Mouse (Mus musculus): ENCODE data around the gene Arhgef33. TPM values are rescaled to one million over a fixed set of nuclear protein-coding genes. Genes with fewer than 3 reads are reported as not detected.

The Arhgef33 gene
- polyA plus RNA-seq, 1 experiment from 2014 or later: 0.16 TPM

GRCm38 (mm10) chr17:80398243-80398642 is 91.0 kb downstream of the Arhgef33 start:
- WGBS (ENCODE audit: insufficient replicate concordance): 80% methylated on average over 7 of the region's 7 CpGs
- ATAC-seq (ENCODE audit: low read depth) (no peak), DNase-seq (no peak)

DNA sequence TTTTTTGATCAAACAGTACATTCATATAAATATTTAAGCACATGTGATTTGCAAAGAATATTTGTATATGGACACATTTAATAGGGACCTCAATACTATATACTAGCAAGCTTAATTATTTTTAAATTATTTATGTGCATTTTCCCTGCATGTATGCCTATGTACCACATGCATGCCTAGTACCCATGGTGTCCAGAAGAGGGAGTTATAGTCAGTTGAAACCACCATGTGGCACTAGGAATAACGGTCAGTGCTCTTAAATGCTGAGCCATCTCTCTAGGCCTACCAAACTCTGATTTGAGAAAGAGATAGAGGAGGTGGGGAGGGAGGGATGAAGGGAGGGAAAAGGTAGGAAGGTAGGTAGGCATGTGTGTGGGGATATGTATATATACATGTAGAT is 104.0 kb downstream of the Arhgef33 start:
- 58% methylated on average over 1 of the region's 1 CpGs for WGBS (ENCODE audit: insufficient replicate concordance)
- Histone ChIP-seq H3K27ac (no peak overlapping the region), H3K4me2 (no peak overlapping the region), H3K9me3 (replicated peaks) (no peaks in the 10 kb centered on the region), H3K36me3 (peaks cover 55% of the 10 kb centered on the region), H3K27me3 (no peaks in the 10 kb centered on the region), H3K4me1 (replicated peaks) (no peaks in the 10 kb centered on the region), H3K9ac (no peak overlapping the region), H3K4me3 (replicated peaks) (no peak overlapping the region)
- no peak for ATAC-seq (ENCODE audit: low read depth)
- DNase-seq: no peak

More at GRCm38 (mm10) chr17:80398243-80398642, 91.0 kb downstream of the Arhgef33 start:
- no peaks in the 10 kb centered on the region for H3K9me3 ChIP-seq (replicated peaks)
- H3K27ac ChIP-seq: no peak overlapping the region
- peaks cover 18% of the 10 kb centered on the region for H3K36me3 ChIP-seq
- 0 out of 2 replicates have a peak, but pooled peaks cover 1% of the 10 kb centered on the region for H3K4me1 ChIP-seq (replicated peaks)
- no peak overlapping the region for H3K4me3 ChIP-seq (replicated peaks)
- no peak overlapping the region for H3K9ac ChIP-seq
- no peaks in the 10 kb centered on the region for H3K27me3 ChIP-seq
- H3K4me2 ChIP-seq: no peak overlapping the region

- WGBS (ENCODE audit: insufficient replicate concordance): 60% methylated on average over 10 of the region's 10 CpGs
- no peak for ATAC-seq (ENCODE audit: low read depth)
- Histone ChIP-seq H3K4me2 (no peak overlapping the region), H3K4me3 (replicated peaks) (no peak overlapping the region), H3K4me1 (replicated peaks) (no peaks in the 10 kb centered on the region), H3K27ac (no peak overlapping the region), H3K9me3 (replicated peaks) (no peaks in the 10 kb centered on the region; the same call in 1 of the 2 replicates), H3K36me3 (peaks cover 34% of the 10 kb centered on the region), H3K27me3 (no peaks in the 10 kb centered on the region), H3K9ac (no peak overlapping the region)
- DNase-seq: no peak
Observed at GRCm38 (mm10) chr17:80418572-80419210, 111.5 kb downstream of the Arhgef33 start.

- 65% methylated on average over 1 of the region's 1 CpGs for WGBS (ENCODE audit: insufficient replicate concordance)
- Histone ChIP-seq H3K4me2 (no peak overlapping the region), H3K4me1 (replicated peaks) (no peaks in the 10 kb centered on the region), H3K27ac (no peak overlapping the region), H3K27me3 (no peaks in the 10 kb centered on the region), H3K9ac (no peak overlapping the region), H3K9me3 (replicated peaks) (no peaks in the 10 kb centered on the region; the same call in 1 of the 2 replicates), H3K4me3 (replicated peaks) (no peak overlapping the region), H3K36me3 (peaks cover 22% of the 10 kb centered on the region)
- ATAC-seq (ENCODE audit: low read depth): no peak
- DNase-seq: no peak
Observed at GRCm38 (mm10) chr17:80420998-80421397, 113.8 kb downstream of the Arhgef33 start.

DNA sequence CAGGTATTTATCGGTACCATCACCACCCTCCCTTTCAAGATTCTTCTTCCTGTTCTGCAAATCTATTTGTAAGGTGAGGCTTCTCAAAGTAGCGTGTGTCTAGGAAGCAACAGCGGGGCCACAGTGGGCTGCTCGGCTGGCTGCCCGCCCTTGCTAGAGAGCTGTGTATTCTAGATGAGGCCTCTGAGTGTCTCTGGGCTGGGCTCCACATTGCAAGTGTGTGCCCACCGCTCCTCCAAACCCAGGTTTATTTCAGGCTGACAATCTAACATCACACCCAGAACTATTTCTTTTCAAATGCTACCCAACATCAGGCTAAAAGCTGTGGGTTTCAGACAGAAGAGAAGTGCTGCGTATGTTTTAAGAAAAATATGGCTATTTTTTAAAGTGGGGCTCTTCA is 119.0 kb downstream of the Arhgef33 start:
- 86% methylated on average over 7 of the region's 7 CpGs for WGBS (ENCODE audit: insufficient replicate concordance)
- Histone ChIP-seq H3K9me3 (replicated peaks) (no peaks in the 10 kb centered on the region; the same call in 1 of the 2 replicates), H3K36me3 (peaks cover 19% of the 10 kb centered on the region), H3K4me3 (replicated peaks) (no peak overlapping the region), H3K4me2 (no peak overlapping the region), H3K4me1 (replicated peaks) (no peaks in the 10 kb centered on the region), H3K9ac (no peak overlapping the region), H3K27ac (no peak overlapping the region), H3K27me3 (no peaks in the 10 kb centered on the region)
- no peak for ATAC-seq (ENCODE audit: low read depth)
- DNase-seq: no peak

DNA sequence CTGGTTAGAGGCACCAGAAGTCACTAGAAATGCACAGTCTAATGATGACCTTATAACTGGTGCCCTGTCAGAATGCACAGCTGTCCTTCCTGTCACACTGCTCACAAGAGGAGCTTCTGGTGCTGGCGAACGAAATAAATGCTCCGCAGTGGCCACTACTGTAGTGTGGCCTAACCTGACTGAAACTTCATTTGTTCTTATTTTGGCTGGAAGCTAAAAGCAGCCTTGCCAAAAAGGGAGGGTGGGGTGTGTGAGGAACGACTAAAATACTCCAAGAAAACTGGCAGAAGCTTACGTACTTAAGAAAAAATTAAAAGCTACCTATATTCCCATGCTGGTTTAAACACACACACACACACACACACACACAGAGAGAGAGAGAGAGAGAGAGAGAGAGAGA is 119.7 kb downstream of the Arhgef33 start:
- H3K4me3 ChIP-seq (replicated peaks): no peak overlapping the region
- H3K4me2 ChIP-seq: no peak overlapping the region
- no peak overlapping the region for H3K27ac ChIP-seq
- no peaks in the 10 kb centered on the region for H3K4me1 ChIP-seq (replicated peaks)
- 71% methylated on average over 5 of the region's 5 CpGs for WGBS (ENCODE audit: insufficient replicate concordance)
- DNase-seq (no peak), ATAC-seq (ENCODE audit: low read depth) (no peak)
- H3K36me3 ChIP-seq: peaks cover 17% of the 10 kb centered on the region
- no peaks in the 10 kb centered on the region for H3K27me3 ChIP-seq
- no peaks in the 10 kb centered on the region; the same call in 1 of the 2 replicates for H3K9me3 ChIP-seq (replicated peaks)
- H3K9ac ChIP-seq: no peak overlapping the region

GRCm38 (mm10) chr17:80427966-80428365 is 120.8 kb downstream of the Arhgef33 start:
- no peak for DNase-seq

GRCm38 (mm10) chr17:80431997-80432396 is 124.8 kb downstream of the Arhgef33 start:
- Histone ChIP-seq H3K9me3 (replicated peaks) (no peaks in the 10 kb centered on the region), H3K36me3 (peaks cover 23% of the 10 kb centered on the region), H3K4me2 (no peak overlapping the region), H3K27me3 (no peaks in the 10 kb centered on the region), H3K4me1 (replicated peaks) (no peaks in the 10 kb centered on the region), H3K9ac (no peak overlapping the region), H3K4me3 (replicated peaks) (no peak overlapping the region), H3K27ac (no peak overlapping the region)
- WGBS (ENCODE audit: insufficient replicate concordance): 87% methylated on average over 9 of the region's 9 CpGs
- ATAC-seq (ENCODE audit: low read depth): no peak
- no peak for DNase-seq

More at GRCm38 (mm10) chr17:80427966-80428365, 120.8 kb downstream of the Arhgef33 start:
- no peak for ATAC-seq (ENCODE audit: low read depth)
- Histone ChIP-seq H3K4me1 (replicated peaks) (no peaks in the 10 kb centered on the region), H3K4me3 (replicated peaks) (no peak overlapping the region), H3K9me3 (replicated peaks) (no peaks in the 10 kb centered on the region), H3K36me3 (peaks cover 7% of the 10 kb centered on the region), H3K27ac (no peak overlapping the region), H3K4me2 (no peak overlapping the region), H3K9ac (no peak overlapping the region), H3K27me3 (no peaks in the 10 kb centered on the region)
- WGBS (ENCODE audit: insufficient replicate concordance): 71% methylated on average over 2 of the region's 2 CpGs

DNA sequence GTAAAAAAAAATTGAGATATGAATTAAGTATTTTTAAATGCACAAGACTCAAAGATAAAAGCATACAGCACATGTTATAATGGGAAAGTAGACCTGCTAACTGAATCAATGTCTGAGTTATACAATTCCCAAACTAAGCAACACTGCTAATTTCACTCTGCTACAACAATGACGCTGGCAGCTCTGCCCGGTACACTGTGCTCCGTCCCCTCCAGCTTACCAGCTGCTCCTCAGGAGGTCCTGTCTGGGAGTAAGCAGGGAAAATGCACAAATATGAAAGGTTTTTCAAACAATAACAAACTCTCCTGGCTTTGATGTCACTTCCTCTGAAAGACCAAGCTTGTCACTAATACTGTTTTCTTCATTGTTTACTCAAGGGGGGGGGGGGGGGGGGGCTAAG is 127.2 kb downstream of the Arhgef33 start:
- Histone ChIP-seq H3K4me3 (replicated peaks) (no peak overlapping the region), H3K27ac (no peak overlapping the region), H3K4me2 (no peak overlapping the region), H3K9me3 (replicated peaks) (no peaks in the 10 kb centered on the region), H3K9ac (no peak overlapping the region), H3K27me3 (no peaks in the 10 kb centered on the region), H3K36me3 (peaks cover 32% of the 10 kb centered on the region), H3K4me1 (replicated peaks) (no peaks in the 10 kb centered on the region)
- no peak for ATAC-seq (ENCODE audit: low read depth)
- no peak for DNase-seq
- 81% methylated on average over 3 of the region's 3 CpGs for WGBS (ENCODE audit: insufficient replicate concordance)

GRCm38 (mm10) chr17:80435680-80436079 is 128.5 kb downstream of the Arhgef33 start:
- no peak overlapping the region for H3K27ac ChIP-seq
- H3K4me3 ChIP-seq (replicated peaks): no peak overlapping the region
- no peaks in the 10 kb centered on the region for H3K4me1 ChIP-seq (replicated peaks)
- WGBS (ENCODE audit: insufficient replicate concordance): 81% methylated on average over 5 of the region's 5 CpGs
- no peak overlapping the region for H3K9ac ChIP-seq
- H3K9me3 ChIP-seq (replicated peaks): no peaks in the 10 kb centered on the region
- ATAC-seq (ENCODE audit: low read depth) (no peak), DNase-seq (no peak)
- no peak overlapping the region for H3K4me2 ChIP-seq
- H3K36me3 ChIP-seq: peaks cover 33% of the 10 kb centered on the region
- no peaks in the 10 kb centered on the region for H3K27me3 ChIP-seq

- no peak for ATAC-seq (ENCODE audit: low read depth)
- Histone ChIP-seq H3K4me1 (replicated peaks) (no peaks in the 10 kb centered on the region), H3K27ac (no peak overlapping the region), H3K4me3 (replicated peaks) (no peak overlapping the region), H3K9ac (no peak overlapping the region), H3K4me2 (no peak overlapping the region), H3K36me3 (peaks cover 47% of the 10 kb centered on the region), H3K27me3 (no peaks in the 10 kb centered on the region), H3K9me3 (replicated peaks) (no peaks in the 10 kb centered on the region)
- no peak for DNase-seq
- WGBS (ENCODE audit: insufficient replicate concordance): 87% methylated on average over 7 of the region's 7 CpGs
Observed at GRCm38 (mm10) chr17:80445433-80445832, 138.2 kb downstream of the Arhgef33 start.

- no peak overlapping the region for H3K9ac ChIP-seq
- no peak overlapping the region for H3K27ac ChIP-seq
- H3K4me3 ChIP-seq (replicated peaks): no peak overlapping the region
- ATAC-seq (ENCODE audit: low read depth) (no peak), DNase-seq (no peak)
- peaks cover 47% of the 10 kb centered on the region for H3K36me3 ChIP-seq
- H3K27me3 ChIP-seq: no peaks in the 10 kb centered on the region
- WGBS (ENCODE audit: insufficient replicate concordance): 83% methylated on average over 5 of the region's 5 CpGs
- no peaks in the 10 kb centered on the region for H3K9me3 ChIP-seq (replicated peaks)
- H3K4me2 ChIP-seq: no peak overlapping the region
- no peaks in the 10 kb centered on the region for H3K4me1 ChIP-seq (replicated peaks)
Observed at GRCm38 (mm10) chr17:80446470-80446869, 139.3 kb downstream of the Arhgef33 start.
